Mouse (Mus musculus): ENCODE measurements around the gene Aifm1.

The Aifm1 gene

DNA sequence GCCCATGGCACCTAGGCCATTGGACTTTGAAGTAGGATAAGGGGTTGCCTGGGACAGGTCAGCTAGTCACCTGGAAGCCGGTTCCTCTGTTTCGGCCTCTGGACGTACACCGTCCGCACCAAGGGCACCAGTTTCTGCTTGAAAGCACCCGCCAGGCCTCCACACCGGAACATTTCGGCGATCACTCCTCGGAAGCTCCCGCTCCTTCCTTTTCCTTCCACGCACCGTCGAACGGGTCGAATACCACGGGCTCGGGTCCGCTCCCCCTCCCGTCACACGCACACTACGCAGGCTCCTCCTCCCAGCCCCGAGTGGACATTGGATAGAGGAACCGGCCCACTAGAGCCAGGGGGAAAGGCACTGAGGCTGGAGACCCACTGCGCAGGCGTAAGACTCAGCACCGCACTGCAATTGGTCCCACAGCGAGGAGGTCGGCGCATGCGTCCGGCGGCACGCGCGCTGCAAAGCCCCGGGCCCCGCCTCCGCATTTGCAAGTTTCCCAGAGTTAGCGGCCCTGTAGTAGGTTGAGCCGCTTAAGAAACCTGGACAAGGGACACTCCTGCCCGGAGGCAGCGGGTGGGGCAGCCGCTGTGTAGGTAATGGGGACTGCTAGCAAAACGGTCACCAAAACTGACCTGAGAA, at the start of gene Aifm1:
Gene Aifm1, minus strand, starts transcription at position 398 of the 642 bp plus-strand sequence.
- peak; percentile 83 to 86 for DNase-seq (ENCODE audit: low spot score in 2 of 2)

GRCm38 (mm10) chrX:48532175-48532574, 18.8 kb upstream of the Aifm1 start:
- peak; percentile 39 to 69 for DNase-seq (ENCODE audit: low spot score in 2 of 2)

DNA sequence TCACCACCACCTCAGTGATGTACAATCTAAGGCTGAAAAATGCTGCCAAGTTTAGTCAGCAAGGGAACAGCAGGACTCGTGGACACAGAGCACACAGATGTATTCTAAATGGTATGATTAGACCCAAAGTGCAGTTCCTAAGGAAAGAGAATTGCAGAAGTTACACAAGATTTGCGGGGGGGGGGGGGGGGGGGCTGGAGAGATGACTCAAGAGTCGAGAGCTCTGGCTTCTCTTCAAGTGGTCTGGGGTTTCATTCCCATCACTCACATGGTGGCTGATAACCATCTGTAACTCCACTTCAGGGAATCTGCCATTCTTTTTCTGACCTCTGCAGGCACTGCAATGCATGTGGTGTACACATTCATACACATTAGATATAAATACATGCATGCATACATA, 13.1 kb upstream of the Aifm1 start:
- no peak for DNase-seq (ENCODE audit: low spot score in 2 of 2)

GRCm38 (mm10) chrX:48525866-48526265, 12.5 kb upstream of the Aifm1 start:
- peak in 1 of 2 experiments; percentile 35 for DNase-seq (ENCODE audit: low spot score in 2 of 2)

GRCm38 (mm10) chrX:48525332-48525731, 12.0 kb upstream of the Aifm1 start:
- no peak for DNase-seq (ENCODE audit: low spot score in 2 of 2)

GRCm38 (mm10) chrX:48523512-48523911, 10.1 kb upstream of the Aifm1 start:
- no peak for DNase-seq (ENCODE audit: low spot score in 2 of 2)

- DNase-seq (ENCODE audit: low spot score in 2 of 2): no peak
Measured at GRCm38 (mm10) chrX:48521651-48522050, 8.3 kb upstream of the Aifm1 start.

GRCm38 (mm10) chrX:48519549-48520085, 6.3 kb upstream of the Aifm1 start:
- no peak for DNase-seq (ENCODE audit: low spot score in 2 of 2)

- peak; percentile 31 to 40 for DNase-seq (ENCODE audit: low spot score in 2 of 2)
Measured at GRCm38 (mm10) chrX:48518808-48519548, 5.6 kb upstream of the Aifm1 start, which contains the start of gene Rab33a. Gene Rab33a, plus strand, starts transcription at chrX:48519285.

- peak; percentile 58 to 61 for DNase-seq (ENCODE audit: low spot score in 2 of 2)
Measured at GRCm38 (mm10) chrX:48518211-48518807, 4.9 kb upstream of the Aifm1 start.

- no peak for DNase-seq (ENCODE audit: low spot score in 2 of 2)
Measured at GRCm38 (mm10) chrX:48513824-48514223, 461 bp upstream of the Aifm1 start.

DNA sequence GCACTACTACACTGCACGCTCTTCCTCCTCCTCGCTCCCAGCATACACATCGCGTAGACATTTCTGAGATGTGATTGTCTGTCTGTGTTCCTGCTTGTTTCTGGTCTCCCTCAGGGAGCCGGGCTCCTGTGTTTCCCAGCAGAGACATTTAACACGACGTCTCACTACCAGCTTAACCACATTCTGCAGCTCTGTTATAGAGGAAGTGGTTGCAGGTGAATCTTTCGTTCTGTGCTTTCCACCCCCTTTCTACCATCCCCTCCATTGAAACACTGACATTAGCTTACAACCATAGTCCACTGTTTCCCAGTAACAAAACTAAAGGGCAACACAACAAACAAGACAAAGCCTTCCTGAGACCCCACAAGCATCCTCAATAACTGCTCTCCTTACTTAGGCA, 19.6 kb downstream of the Aifm1 start:
- DNase-seq (ENCODE audit: low spot score in 2 of 2): no peak

DNA sequence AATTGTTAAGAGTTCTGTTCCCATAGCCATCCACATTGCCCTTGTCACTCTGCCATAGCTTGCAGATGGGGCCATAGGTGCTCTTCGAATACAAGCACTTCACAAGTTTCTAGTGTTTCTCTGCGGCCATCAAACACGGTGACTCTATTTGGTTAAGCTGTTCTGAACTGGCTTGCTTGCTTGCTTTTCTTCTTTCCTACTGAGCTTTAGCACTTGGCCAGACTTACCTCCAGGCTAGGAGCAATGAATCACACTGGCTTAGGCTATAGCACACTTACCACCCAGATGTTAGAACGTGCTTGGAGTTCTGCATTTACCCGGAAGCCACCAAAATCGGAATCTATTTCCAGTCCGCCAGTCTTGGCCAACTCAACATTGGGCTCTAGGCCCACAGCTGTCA, 31.7 kb downstream of the Aifm1 start:
- DNase-seq (ENCODE audit: low spot score in 2 of 2): no peak

DNA sequence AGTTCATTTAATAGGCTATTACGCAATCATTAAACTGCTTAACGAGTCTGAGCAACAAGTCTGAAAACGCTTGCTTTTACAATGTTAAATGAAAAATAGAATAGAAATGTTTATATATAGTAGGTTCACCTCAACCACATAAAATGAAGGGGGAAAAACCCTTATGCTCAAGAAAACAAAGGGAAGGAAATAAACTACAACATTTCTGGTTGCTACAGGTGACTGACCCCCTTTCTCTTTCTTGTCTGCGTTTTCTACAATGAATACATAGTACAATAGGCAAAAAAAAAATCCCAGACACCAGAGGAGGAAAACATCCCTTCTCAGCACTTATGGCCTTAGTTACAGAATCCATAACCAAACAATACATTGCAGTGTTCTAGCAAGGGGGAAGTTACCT, 32.3 kb downstream of the Aifm1 start:
- DNase-seq (ENCODE audit: low spot score in 2 of 2): no peak

GRCm38 (mm10) chrX:48467355-48467946, 45.9 kb downstream of the Aifm1 start:
- DNase-seq (ENCODE audit: low spot score in 2 of 2): no peak

- DNase-seq (ENCODE audit: low spot score in 2 of 2): no peak
Measured at GRCm38 (mm10) chrX:48466174-48466573, 47.2 kb downstream of the Aifm1 start.

GRCm38 (mm10) chrX:48464436-48464835, 48.9 kb downstream of the Aifm1 start:
- DNase-seq (ENCODE audit: low spot score in 2 of 2): no peak

DNA sequence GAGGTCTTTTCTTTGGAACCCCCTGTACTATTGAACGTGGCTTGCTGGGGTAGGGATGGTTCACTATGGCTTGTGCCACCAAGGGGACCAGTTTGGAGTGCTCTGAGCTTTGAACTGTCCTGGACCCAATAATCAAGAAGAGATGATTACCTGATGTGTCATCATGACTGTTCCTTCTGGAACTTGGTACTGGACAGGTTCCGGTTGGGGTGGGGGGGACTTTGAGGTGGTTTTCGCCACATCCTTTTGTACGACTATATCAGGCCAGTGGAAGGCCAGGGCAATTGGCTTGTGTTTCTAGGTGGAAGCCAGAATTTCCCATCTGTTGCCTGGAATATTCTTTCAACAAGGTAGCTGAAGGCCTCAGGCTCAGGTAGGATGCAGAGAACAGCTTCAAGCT, 49.7 kb downstream of the Aifm1 start:
- no peak for DNase-seq (ENCODE audit: low spot score in 2 of 2)

DNA sequence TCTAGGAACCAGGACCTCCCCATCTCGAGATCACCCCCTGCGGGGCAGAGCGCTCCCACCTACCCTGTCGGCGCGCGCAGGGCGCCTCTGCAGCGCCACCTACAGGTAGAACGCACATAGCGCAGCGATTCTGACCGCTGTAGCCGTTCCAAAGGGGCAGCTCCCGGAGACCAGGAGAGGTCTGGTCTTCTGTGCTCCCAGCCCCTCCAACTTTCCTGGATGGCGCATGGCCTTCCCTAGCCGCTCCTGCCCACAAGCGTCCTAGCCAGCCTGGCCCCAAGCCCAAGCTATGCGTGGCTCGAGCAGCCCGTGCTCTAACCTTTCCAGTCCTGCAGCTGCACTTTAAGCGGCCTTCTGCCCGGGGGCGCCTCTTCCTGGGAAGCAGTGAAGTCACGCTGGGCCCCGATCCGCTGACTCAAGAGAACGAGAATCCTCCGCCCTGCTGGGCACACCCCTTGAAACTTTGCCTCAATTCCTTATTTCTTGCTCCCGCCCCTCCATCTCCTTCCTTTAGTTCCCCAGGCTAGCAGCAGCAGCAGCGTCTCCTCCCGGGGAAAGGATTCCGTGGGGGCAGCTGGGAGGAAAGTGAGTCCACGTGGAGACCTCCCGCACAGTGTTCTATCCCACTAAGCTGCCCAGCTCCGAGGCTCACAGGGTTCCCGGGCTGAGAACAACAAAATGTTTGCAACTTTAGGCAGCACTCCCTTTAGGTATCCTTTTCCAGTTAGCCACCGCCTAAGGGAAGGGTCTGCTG, 50.4 kb downstream of the Aifm1 start, which contains the start of gene Elf4:
Gene Elf4, minus strand, starts transcription at position 379 of the 754 bp plus-strand sequence.
- DNase-seq (ENCODE audit: low spot score in 2 of 2): peak in 1 of 2 experiments; percentile 38

GRCm38 (mm10) chrX:48462297-48462696, 51.1 kb downstream of the Aifm1 start:
- no peak for DNase-seq (ENCODE audit: low spot score in 2 of 2)

GRCm38 (mm10) chrX:48461006-48461405, 52.4 kb downstream of the Aifm1 start:
- DNase-seq (ENCODE audit: low spot score in 2 of 2): no peak

All from frontal cortex, postnatal 10 days (tissue).